Mouse (Mus musculus) CD8-positive naive resting alpha-beta T cell, adult 57 days (primary cell): ENCODE results near the gene 1700007K13Rik. TPM values are rescaled to one million over a fixed set of nuclear protein-coding genes. Genes with fewer than 3 reads are reported as not detected.

Experiments
- total RNA-seq: library from RNA; stranded (reverse); gene quantifications from one replicate; pipeline ENCODE4 v1.2.4, GENCODE M21; 2023

The 1700007K13Rik gene
- not detected for total RNA-seq

DNA sequence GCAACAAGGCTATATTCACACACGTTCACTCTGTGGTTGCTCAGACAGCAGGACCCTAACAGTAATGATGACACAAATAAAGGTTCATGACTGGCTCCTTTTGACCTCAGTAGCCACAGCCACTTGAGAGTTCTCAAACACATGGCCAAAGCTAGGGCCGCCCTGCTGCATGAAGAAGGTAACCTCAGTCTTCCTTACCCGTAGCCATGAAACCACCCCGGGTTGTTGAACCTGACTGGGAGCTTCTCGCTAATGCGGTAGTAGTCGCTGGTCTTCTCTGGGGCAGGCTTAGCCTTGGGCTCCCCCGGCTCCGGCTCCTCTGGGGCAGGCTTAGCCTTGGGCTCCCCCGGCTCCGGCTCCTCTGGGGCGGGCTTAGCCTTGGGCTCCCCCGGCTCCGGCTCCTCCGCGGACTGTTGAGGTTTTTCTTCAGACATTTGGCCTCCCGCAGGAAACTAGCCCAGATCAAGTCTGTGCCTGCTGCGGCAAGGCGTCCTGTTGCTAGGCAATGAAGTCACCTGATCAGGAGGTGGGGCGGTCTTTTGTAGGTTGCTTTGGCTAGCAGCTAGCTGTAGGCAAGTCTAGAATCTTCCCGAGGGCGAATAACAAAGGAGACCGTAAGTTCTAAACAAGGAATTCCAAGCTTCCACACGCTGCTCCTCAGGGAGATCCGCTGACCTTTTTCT, at the start of gene 1700007K13Rik:
TSS of gene 1700007K13Rik (minus strand) at position 497 of the 683 bp plus-strand sequence.

DNA sequence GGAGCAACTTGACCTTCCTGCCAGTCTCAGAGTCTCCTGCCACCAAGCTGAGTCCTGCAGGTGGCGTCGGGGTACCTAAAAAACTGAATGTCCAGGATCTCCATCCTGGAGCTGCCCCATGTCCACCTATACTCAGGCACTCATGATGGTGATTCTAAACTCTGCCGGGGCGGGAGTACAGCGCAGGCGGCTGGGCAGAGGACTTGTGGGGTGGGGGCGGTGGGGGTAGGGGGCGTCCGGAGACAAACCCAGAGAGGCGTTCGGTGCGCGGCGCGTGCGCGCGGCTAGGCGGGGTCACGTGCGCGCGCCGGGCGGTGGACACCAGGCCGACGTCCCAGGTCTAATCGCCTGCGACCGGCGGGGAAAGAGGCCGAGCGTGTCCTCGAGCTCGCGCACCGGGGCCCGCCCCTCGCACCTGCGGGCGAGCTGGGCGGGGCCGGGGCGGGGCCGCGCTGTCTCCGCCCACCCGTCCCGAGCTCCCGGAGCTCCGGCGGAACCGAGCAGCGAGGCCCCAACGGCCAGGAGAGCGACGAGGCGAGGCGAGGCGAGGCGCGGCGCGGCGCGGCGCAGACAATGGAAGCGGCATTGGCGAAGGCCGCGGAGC, 46.8 kb upstream of the 1700007K13Rik start, which contains the start of gene Ralgds:
TSS of gene Ralgds (plus strand) at position 328 of the 604 bp plus-strand sequence.

DNA sequence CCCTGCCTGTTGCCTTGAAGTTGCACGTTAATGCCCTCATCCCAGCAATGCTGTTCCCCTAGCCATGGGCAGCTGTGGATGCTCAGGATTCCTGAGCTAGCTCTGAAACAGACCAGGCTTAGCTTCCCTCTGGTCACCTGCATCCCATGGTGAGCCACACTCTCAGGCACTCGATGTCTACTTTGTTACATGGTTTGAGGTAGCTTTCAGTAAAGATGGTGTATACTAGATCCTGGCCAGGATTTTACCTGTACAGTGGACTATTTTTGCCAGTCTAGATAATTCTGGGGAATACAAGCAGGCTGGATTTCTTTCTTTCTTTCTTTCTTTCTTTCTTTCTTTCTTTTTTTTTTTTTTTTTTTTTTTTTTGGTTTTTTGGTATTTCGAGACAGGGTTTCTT, 39.7 kb upstream of the 1700007K13Rik start, which contains the start of gene Gm10134:
TSS of gene Gm10134 (plus strand) at position 301 of the 400 bp plus-strand sequence.

DNA sequence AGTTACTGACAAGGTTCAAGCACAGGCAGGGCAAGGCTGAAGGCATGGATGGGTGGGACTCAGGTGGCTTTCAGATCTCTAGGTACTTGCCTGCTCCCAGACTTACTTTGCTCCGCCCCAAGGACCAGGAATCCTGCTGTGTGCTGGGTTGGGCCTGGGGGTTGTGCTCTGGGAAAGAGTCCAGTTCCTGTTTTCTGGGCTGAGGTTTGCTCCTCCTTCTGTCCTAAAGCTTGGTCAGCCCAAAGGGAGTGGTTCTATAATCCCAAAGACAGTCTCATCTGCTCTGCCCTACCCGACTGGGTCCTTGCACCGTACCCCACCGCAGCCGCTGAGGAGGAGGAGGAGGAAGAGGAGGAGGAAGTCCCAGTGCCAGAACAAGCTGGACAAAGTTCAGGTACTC, 30.5 kb upstream of the 1700007K13Rik start, which contains the start of gene Gbgt1:
TSS of gene Gbgt1 (plus strand) at position 221 of the 400 bp plus-strand sequence.

DNA sequence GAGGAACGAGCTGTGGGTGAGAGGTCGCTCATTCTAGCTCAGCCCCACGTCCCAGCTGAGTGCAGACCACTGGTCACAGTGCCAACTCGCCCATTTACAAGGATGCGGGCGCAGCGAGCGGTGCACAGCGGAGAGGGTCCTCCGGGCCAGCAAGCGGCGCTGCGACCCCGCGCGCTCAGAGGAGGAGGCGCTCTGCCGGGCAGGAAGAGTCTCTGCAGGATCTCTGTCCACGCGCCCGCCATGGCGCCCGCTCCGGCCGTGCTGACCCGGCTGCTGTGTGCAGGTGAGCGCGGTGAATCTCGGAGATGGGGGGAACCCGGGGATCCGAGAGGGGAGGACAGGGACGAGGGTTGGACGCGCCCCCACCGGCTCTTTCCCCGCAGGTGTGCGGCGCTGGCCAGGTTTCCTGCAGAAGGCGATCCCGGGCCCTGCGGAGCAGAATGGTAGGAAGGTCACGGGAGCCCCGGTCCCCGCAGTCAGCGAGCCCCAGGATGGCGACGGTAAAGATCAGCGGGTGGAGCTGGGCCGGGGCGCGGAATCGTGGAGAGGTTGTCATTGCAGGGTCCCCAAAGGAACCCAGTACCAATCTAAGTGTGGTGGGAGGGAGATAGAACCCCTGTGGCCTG, 1.8 kb upstream of the 1700007K13Rik start, which contains the start of gene Mrps2:
TSS of gene Mrps2 (plus strand) at position 207 of the 626 bp plus-strand sequence.

DNA sequence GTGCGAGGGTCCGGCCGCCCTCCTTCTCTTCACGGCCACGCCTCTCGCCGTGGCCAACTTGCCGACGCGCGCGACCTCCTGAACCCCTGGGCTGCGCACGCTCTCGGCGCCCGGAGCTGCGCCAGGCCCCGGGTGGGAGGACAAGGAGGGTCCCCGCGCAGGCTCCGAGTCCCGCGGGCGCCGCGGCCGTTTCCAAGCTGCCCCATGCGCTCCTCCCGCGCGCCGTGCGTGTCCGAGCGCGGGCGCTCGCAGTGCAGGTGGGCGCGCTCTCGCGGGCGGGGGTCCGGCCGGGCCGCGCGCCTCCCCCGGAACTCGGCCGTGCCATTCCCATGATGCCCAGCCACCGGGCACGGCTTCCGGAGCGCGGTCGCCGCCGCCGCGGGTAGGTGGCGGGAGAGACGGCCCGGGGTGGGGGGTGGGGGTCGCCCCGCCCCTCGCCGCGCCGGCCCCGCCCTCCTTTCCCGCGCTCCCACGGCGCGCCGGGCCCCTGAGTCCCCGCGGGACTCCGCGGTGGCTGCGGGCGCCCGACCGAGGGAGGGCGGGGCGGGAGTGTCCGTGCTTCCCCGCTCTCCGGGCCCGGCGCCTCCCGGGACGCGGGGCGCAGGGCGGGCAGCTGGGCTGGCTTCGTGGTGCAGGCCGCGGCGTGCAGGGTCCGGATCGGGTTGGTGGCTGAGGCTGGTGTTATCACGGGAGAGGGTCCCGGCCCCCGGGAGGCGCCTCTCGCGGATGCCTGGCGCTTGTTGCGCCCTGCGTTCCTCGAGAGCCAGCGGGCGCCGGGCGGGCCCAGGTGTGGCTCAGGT, 19.4 kb downstream of the 1700007K13Rik start, which contains the start of gene Ppp1r26:
TSS of gene Ppp1r26 (plus strand) at position 286 of the 800 bp plus-strand sequence.

Other genes starting within 250 kb of the 1700007K13Rik start
- 0.12 TPM for gene Ppp1r26, start 19.5 kb downstream of the 1700007K13Rik start, total RNA-seq
- gene Mrps2, start 1.7 kb upstream of the 1700007K13Rik start, total RNA-seq: 23.2 TPM
- 0.64 TPM for gene Gbgt1, start 30.6 kb upstream of the 1700007K13Rik start, total RNA-seq
- gene Gm10134, start 39.8 kb upstream of the 1700007K13Rik start, total RNA-seq: not detected
- gene Ralgds, start 46.8 kb upstream of the 1700007K13Rik start, total RNA-seq: 50.5 TPM
- gene Cel, start 97.1 kb upstream of the 1700007K13Rik start, total RNA-seq: 6.8 TPM
- 28.1 TPM for gene Gtf3c5, start 117.4 kb upstream of the 1700007K13Rik start, total RNA-seq
- 0.52 TPM for gene Gfi1b, start 155.7 kb upstream of the 1700007K13Rik start, total RNA-seq
- gene Tsc1, start 174.9 kb upstream of the 1700007K13Rik start, total RNA-seq: 57.1 TPM
- gene Spaca9, start 233.4 kb upstream of the 1700007K13Rik start, total RNA-seq: not detected
- not detected for gene Ak8, start 233.8 kb upstream of the 1700007K13Rik start, total RNA-seq